Mouse (Mus musculus) midbrain, embryonic 12.5 days (tissue): Measurements from ENCODE around the gene Pdik1l. TPM values are rescaled to one million over a fixed set of nuclear protein-coding genes. Genes with fewer than 3 reads are reported as not detected.
A peak's percentile ranks its signal among the peaks of the same experiment; 100 is the strongest.
"Not testable (repeated sequence)": the region's sequence is repeated elsewhere in the genome, so short reads cannot be mapped to it uniquely, and the experiment has no call there.

Source experiments
- ATAC-seq: fragments of 200-750 bp; cut with Nextera tagmentation; 2 replicates; pipeline ENCODE4 v1.8.0; 2017; ENCODE audit warnings: low read depth, moderate TSS enrichment, moderate library complexity; ENCODE audit not compliant: low FRiP score
- H3K27ac ChIP-seq: fragments of 300-500 bp; sonication (generic); replicated peaks from 2 replicates; pipeline ENCODE4 v1.5.1; 2016; ENCODE audit warnings: mild to moderate bottlenecking
- H3K27me3 ChIP-seq: fragments of 300-500 bp; sonication (generic); 2 replicates; pipeline ENCODE4 v1.6.1; 2016; ENCODE audit warnings: mild to moderate bottlenecking
- H3K36me3 ChIP-seq: fragments of 300-500 bp; sonication (generic); 2 replicates; pipeline ENCODE4 v1.6.1; 2016
- H3K4me1 ChIP-seq: fragments of 300-500 bp; sonication (generic); 2 replicates; pipeline ENCODE4 v1.6.1; 2016
- H3K4me2 ChIP-seq: fragments of 300-500 bp; sonication (generic); replicated peaks from 2 replicates; pipeline ENCODE4 v1.6.1; 2016; ENCODE audit warnings: mild to moderate bottlenecking, moderate library complexity
- H3K4me3 ChIP-seq: fragments of 300-500 bp; sonication (generic); 2 replicates; pipeline ENCODE4 v1.5.1; 2016; ENCODE audit warnings: mild to moderate bottlenecking
- H3K9ac ChIP-seq: fragments of 300-500 bp; sonication (generic); replicated peaks from 2 replicates; pipeline ENCODE4 v1.6.1; 2016; ENCODE audit warnings: mild to moderate bottlenecking, moderate library complexity
- H3K9me3 ChIP-seq: fragments of 300-500 bp; sonication (generic); 2 replicates; pipeline ENCODE4 v1.6.1; 2016; ENCODE audit warnings: mild to moderate bottlenecking
- WGBS: fragments of 180-500 bp; shearing (Covaris S2); methylation state at CpG from one replicate; pipeline ENCODE4 v1.1.7; 2016; 5-methylcytosine and 5-hydroxymethylcytosine counted together
- polyA plus RNA-seq: library from polyadenylated mRNA; unstranded; fragments of >200 nt; fragmentation: Nextera tagmentation; extraction: Ambion mirVana; gene quantifications from 2 replicates; pipeline ENCODE4 v1.2.1, GENCODE M21; 2016

Gene Pdik1l
- polyA plus RNA-seq, 1 experiment from 2014 or later: 32.6 TPM

DNA sequence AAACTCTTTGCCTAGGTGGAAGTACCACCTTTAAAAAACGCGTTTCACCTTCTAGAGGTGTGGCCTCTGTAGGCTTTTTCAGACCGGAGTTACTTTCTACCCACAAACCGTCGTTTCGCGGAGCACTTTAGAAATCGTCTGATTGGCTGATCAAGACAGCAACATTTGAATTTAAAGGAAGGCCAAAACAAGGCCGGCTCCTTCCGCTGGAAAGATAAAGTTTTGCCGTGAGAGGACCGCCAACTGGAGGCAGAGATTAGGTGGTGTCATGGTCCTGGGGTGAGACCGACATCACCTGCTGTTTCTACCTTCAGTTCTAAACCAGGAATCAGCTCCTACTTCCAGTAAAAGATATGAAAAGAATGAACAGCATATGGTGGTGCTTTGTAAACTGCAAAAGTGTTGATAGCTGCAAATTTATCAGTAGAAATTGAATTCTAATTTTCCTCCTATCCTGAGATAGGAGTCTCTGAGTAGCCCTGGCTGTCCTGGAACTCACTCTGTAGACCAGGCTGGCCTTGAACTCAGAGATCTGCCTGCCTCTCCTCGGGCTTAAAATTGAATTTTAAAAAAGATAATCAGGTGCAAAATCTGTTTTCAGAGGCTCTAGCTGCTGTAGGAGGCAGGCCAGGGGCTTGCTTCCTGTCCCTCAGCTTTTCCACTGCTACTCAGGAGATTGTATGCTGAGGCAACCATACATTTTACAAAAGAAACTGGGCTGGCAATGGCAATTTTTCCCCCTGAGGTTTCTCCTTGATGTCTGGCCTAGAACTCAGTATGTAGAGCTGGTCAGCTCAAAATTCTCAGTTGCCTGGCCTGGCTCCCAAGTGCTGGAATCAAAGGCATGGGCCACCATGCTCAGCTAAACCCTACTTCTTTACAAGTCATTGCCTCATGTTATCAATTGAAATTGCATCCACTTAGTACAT, 14.0 kb downstream of the Pdik1l start:
- no peak for ATAC-seq
- 6% methylated on average over 14 of the region's 14 CpGs for WGBS
- Histone ChIP-seq H3K9ac (no peak overlapping the region), H3K9me3 (no peaks in the 10 kb centered on the region), H3K4me2 (no peak overlapping the region; the same call in 1 of the 2 replicates), H3K4me1 (0 out of 2 replicates have a peak, but pooled peaks cover 3% of the 10 kb centered on the region), H3K36me3 (peaks cover 29% of the 10 kb centered on the region), H3K27me3 (no peaks in the 10 kb centered on the region), H3K4me3 (no peak overlapping the region), H3K27ac (no peak overlapping the region)

DNA sequence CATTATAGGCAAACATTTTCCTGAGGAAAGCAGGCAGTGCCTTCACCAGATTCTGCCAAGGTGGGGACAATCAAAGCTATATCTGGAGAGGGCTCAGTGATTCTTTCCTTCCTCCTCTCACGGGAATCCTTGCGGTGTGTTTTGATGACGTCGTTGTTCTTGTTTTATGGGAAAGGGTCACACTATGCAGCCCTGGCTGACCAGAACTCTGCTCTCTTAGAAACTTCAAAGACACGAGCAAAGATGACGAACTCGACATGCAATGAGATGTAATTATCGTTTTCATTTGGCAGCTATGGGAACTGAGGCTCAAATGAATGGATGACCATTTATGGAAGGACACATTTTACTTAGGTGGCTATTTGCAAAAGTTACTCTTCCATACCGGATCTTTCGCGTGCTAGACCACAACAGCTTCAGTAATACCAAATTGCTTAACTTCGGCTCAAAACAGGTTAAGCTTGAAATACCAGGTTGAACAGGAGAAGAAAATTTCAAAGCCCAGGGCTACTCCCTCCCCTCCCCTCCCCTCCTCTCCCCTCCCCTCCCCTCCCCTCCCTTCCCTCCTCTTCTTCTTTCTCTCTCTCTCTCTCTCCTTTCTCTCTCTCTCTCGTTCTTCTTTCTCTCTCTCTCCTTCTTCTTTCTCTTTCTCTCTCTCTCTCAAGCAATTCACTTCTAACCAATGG, 14.8 kb downstream of the Pdik1l start:
- WGBS: 37% methylated on average over 12 of the region's 13 CpGs

DNA sequence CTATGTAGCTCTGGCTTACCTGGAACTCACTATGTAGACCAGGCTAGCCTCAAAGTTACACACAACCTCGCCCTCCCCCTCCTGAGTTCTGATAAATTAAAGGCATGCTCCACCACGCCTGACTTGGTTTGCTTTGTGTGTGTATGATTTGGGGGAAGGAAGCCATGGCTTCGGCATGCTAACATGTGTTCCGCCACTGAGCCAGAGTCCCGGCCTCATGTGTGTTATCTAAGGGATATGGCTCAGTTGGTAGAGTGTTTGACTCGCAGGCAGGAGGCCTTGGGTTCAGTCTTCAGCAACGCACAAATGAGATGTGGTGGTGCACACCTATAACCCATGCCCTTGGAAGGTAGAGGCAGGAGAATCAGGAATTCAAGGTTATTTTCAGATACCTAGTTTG, 15.7 kb downstream of the Pdik1l start:
- Histone ChIP-seq H3K36me3 (peaks cover 14% of the 10 kb centered on the region), H3K4me2 (no peak overlapping the region), H3K4me3 (no peak overlapping the region), H3K27me3 (no peaks in the 10 kb centered on the region), H3K9me3 (no peaks in the 10 kb centered on the region), H3K4me1 (0 out of 2 replicates have a peak, but pooled peaks cover 3% of the 10 kb centered on the region), H3K27ac (no peak overlapping the region), H3K9ac (no peak overlapping the region)
- ATAC-seq: no peak
- WGBS: 83% methylated on average over 7 of the region's 7 CpGs

More for the DNA sequence above, 14.8 kb downstream of the Pdik1l start:
- H3K9me3 ChIP-seq: no peaks in the 10 kb centered on the region
- no peak overlapping the region for H3K27ac ChIP-seq
- H3K36me3 ChIP-seq: peaks cover 23% of the 10 kb centered on the region
- H3K9ac ChIP-seq: no peak overlapping the region
- no peak overlapping the region; the same call in 1 of the 2 replicates for H3K4me2 ChIP-seq
- 0 out of 2 replicates have a peak, but pooled peaks cover 3% of the 10 kb centered on the region for H3K4me1 ChIP-seq
- ATAC-seq: no peak
- H3K4me3 ChIP-seq: no peak overlapping the region
- no peaks in the 10 kb centered on the region for H3K27me3 ChIP-seq

DNA sequence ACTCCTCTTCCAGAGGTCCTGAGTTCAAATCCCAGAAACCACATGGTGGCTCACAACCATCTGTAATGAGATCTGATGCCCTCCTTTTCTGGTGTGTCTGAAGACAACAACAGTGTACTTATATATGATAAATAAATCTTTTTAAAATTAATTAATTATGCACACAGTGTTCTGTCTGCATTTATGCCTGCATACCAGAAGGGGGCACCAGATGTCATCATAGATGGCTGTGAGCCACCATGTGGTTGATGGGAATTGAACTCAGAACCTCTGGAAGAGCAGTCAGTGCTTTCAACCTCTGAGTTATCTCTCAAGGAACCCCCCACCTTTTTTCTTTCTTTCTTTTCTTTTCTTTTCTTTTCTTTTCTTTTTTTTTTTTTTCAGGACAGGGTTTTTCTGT, 18.1 kb downstream of the Pdik1l start:
- not testable (repeated sequence) for H3K4me3 ChIP-seq, H3K27me3 ChIP-seq, ATAC-seq, H3K9ac ChIP-seq, H3K4me1 ChIP-seq, H3K36me3 ChIP-seq, H3K9me3 ChIP-seq, H3K4me2 ChIP-seq, H3K27ac ChIP-seq

DNA sequence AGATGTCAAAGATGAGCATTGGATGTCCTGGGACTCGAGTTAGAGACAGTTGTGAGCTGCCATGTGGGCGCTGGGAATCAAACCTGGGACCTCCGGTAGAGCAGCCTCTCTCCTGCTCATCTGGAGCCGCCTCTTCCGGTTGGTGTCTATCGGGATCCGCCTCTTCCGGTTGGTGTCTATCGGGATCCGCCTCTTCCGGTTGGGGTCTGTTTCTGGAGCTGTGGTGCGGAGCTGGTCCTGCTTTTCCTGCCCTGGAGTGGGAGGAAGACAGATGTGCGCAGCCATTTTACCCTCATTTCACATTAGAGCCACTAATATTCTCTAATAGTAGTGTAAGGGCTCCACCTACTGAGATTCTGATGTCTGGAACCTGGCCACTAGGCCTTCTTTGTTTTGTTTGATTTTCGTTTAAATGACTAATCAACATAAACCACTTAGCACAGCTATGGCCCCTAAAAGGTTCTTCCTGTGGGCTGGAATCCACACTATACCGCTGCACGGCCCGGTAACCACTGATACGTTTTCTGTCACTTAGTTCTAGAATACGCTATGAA, 19.5 kb downstream of the Pdik1l start:
- Histone ChIP-seq H3K4me3 (no peak overlapping the region), H3K9ac (no peak overlapping the region), H3K27ac (no peak overlapping the region), H3K36me3 (no peaks in the 10 kb centered on the region), H3K9me3 (no peaks in the 10 kb centered on the region), H3K27me3 (no peaks in the 10 kb centered on the region), H3K4me2 (no peak overlapping the region), H3K4me1 (0 out of 2 replicates have a peak, but pooled peaks cover under 1% of the 10 kb centered on the region)
- ATAC-seq: no peak
- 88% methylated on average over 19 of the region's 19 CpGs for WGBS

DNA sequence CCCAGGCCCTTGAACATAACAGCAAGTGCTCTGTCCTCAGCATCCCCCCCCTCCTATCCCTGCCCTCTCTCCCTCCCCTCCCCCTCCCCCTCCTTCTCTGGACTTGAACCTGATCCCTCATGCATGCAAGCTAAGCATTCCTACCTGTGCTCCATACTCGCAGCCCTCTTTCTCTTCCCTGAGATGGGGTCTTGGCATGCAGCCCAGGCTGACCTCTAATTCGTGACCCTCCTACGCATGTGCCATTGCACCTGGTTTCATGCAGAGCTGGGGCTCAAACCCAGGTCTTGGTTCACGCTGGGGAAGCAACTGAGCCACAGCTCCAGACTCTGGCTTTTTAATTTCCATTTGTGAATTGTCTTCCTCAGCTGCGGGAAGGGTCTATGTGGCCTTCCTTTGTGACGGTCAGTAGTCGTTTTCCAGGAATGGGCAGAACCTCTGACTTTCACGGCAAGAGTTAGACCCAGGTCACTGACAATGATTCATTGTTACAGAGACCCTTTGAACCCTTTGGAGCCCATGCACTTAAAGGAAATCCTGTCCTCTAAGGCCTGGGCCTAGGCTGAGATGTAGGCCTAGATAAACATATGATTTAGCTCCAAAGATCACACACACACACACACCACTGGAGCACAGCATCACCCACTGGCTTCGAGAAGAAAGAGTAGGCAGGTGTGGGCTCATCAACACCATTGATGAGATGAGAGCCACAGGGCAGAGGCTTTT, 21.7 kb downstream of the Pdik1l start:
- H3K9ac ChIP-seq: no peak overlapping the region
- H3K4me3 ChIP-seq: no peak overlapping the region
- WGBS: 71% methylated on average over 9 of the region's 9 CpGs
- no peaks in the 10 kb centered on the region for H3K36me3 ChIP-seq
- no peaks in the 10 kb centered on the region for H3K27me3 ChIP-seq
- no peak overlapping the region for H3K27ac ChIP-seq
- no peaks in the 10 kb centered on the region for H3K9me3 ChIP-seq
- no peak for ATAC-seq
- H3K4me1 ChIP-seq: no peaks in the 10 kb centered on the region
- H3K4me2 ChIP-seq: no peak overlapping the region

DNA sequence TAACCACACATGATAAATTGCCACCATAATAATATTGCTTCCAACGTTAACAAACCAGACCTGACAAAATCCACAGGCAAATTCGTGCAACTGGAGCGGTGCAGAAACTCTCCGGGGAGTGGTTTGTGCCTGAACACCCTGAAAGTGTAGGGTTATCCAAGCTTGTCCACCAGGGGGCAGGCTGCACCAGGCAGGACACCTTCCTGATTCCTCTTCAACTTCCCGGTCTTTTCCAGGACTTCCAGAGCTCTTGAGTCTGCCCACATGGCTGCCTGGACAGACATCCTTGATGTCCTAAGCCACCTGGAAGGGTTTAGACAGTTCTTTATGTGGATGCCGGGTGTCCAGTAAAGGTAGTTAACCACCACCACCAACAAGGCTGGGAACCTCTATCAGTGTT, 24.5 kb downstream of the Pdik1l start:
- no peaks in the 10 kb centered on the region for H3K4me1 ChIP-seq
- WGBS: 39% methylated on average over 6 of the region's 6 CpGs
- H3K9ac ChIP-seq: no peak overlapping the region
- ATAC-seq: no peak
- no peak overlapping the region for H3K4me3 ChIP-seq
- no peaks in the 10 kb centered on the region for H3K9me3 ChIP-seq
- H3K27ac ChIP-seq: no peak overlapping the region
- H3K36me3 ChIP-seq: no peaks in the 10 kb centered on the region
- H3K27me3 ChIP-seq: no peaks in the 10 kb centered on the region
- no peak overlapping the region for H3K4me2 ChIP-seq

DNA sequence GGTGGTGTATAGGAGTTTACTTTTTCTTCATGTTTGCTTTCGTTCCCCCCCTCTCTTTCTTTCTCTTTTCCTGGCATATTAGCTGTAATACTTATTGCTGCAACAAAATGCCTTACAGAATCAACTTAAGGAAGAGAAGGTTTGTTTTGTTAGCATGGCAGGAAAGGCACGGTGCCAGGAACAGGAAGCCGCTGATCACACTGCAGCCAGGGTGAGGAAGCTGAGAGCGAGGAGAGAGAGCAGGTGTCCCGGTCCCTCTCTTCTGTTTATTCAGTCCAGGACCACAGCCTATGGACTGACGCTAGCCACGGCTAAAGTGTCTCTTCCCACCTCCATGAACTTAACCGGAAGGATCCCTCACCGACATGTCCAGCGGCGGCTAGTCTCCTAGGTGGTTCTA, 29.3 kb downstream of the Pdik1l start:
- no peak for ATAC-seq
- H3K4me1 ChIP-seq: peaks cover 37% of the 10 kb centered on the region
- no peaks in the 10 kb centered on the region for H3K36me3 ChIP-seq
- no peak overlapping the region for H3K4me3 ChIP-seq
- H3K9ac ChIP-seq: no peak overlapping the region
- peaks cover 36% of the 10 kb centered on the region for H3K27me3 ChIP-seq
- H3K4me2 ChIP-seq: no peak overlapping the region
- 59% methylated on average over 11 of the region's 11 CpGs for WGBS
- no peak overlapping the region for H3K27ac ChIP-seq
- H3K9me3 ChIP-seq: no peaks in the 10 kb centered on the region

DNA sequence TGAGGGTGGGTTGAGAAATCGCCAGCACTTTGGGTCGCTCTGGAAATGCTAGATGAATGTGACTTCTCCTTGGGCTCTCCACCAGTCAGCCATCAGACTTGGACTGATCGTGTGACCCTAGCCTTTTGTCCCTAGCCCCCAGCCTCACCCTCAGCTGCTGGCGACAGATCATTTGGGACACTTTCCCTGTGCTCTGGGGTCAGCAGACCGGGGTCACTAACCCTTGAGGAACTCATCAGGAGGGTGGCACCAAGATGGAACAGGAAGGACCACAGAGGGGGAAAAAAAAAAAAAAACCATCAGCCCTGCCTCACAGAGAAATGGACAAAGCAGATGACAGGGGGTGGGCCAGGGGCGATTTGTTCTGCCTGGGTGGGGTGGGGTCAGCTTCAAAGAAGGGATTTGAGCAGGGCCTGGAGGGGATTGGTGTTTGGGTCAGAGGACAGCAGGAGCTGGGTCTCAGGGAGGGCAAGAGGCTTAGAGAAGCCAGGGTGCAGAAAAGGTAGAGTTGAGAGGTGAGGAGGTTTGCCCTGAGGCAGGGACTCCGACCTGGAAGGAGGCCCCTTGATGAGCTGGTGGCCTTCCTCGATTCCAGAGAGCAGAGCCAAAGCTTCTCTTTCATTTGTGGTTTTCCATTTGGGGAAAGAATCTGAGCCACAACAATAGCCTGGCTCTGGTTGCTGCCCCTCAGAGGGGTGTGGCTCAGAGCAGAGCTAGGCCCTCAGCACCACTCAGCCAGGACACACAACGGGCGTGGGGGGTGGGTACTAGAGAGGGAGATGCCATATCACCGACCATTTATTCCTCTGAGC, 30.3 kb downstream of the Pdik1l start:
- H3K4me1 ChIP-seq: peaks cover 47% of the 10 kb centered on the region
- H3K27me3 ChIP-seq: peaks cover 45% of the 10 kb centered on the region

DNA sequence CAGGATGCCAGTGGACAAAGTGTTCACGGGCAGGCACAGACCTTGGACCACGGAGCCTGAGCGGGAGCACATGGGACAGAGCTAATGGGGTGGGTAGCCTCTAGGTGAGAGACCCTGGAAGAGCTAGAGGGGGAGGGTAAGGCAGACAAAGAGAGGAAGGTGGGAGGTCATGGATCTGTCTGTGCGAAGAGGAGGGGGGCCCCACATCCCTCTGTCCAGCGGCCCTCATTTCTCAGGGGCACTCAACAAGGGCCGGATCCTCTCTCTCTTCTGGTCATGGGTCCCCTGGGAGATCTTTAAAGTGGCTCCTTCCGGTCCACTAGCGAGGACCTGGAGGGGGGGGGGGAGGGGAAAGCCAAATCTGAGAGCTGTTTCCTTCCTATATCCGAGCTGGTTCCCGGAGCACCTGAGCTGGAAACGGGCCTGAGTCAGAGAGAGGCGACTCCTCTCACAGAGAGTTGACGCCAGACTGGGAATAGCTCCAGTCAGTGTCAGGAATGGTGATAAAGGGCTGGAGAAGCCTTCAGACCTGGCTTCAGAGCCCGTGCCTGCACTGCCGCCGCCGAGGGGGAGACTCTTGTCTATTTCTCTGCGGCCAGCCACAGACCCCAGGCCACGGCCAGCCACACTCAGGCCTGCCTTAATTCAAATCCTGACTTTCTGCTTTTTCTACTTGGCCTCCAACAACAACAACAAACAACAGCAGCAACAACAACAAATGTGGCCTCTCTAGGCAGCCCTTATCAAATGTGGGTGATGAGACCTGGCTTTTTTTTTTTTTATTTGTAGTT, 31.1 kb downstream of the Pdik1l start:
- H3K27ac ChIP-seq: no peak overlapping the region
- no peaks in the 10 kb centered on the region for H3K9me3 ChIP-seq
- 4% methylated on average over 19 of the region's 19 CpGs for WGBS
- H3K4me3 ChIP-seq: no peak overlapping the region
- ATAC-seq: no peak
- 0 out of 2 replicates have a peak overlapping the region, but pooled peaks have one; percentile 11 for H3K9ac ChIP-seq
- peaks cover 53% of the 10 kb centered on the region for H3K27me3 ChIP-seq
- H3K4me1 ChIP-seq: peaks cover 55% of the 10 kb centered on the region
- H3K4me2 ChIP-seq: peak overlapping the region; percentile 23
- no peaks in the 10 kb centered on the region for H3K36me3 ChIP-seq

More for the DNA sequence above, 30.3 kb downstream of the Pdik1l start:
- Histone ChIP-seq H3K4me2 (no peak overlapping the region), H3K4me3 (no peak overlapping the region), H3K36me3 (no peaks in the 10 kb centered on the region), H3K9ac (no peak overlapping the region), H3K9me3 (no peaks in the 10 kb centered on the region), H3K27ac (no peak overlapping the region)
- no peak for ATAC-seq
- 6% methylated on average over 11 of the region's 11 CpGs for WGBS
